Mouse (Mus musculus) heart, adult 2 months (tissue): ENCODE measurements at regions not wholly inside any gene's neighbourhood (a gene's known extent, or its start where the extent isn't known, plus 50 kb on each side); places are given as distances from the start of the nearest gene placed in this dataset.

Experiments
- CTCF ChIP-seq: fragments of 200-600 bp; IDR thresholded peaks from 2 replicates; pipeline ENCODE4 v1.8.1; 2022; ENCODE audit warnings: antibody characterized with exemption, mild to moderate bottlenecking, moderate library complexity
- EP300 ChIP-seq: fragments of 200-500 bp; IDR thresholded peaks from 2 replicates; pipeline ENCODE4 v1.6.1; 2011; ENCODE audit warnings: low read depth, low read length, control low read depth; ENCODE audit not compliant: insufficient read depth
- POLR2A ChIP-seq: fragments of 200-500 bp; IDR thresholded peaks from 2 replicates; pipeline ENCODE4 v1.6.1; 2011; ENCODE audit warnings: mild to moderate bottlenecking, low read depth, low read length, control low read depth; ENCODE audit not compliant: insufficient read depth

DNA sequence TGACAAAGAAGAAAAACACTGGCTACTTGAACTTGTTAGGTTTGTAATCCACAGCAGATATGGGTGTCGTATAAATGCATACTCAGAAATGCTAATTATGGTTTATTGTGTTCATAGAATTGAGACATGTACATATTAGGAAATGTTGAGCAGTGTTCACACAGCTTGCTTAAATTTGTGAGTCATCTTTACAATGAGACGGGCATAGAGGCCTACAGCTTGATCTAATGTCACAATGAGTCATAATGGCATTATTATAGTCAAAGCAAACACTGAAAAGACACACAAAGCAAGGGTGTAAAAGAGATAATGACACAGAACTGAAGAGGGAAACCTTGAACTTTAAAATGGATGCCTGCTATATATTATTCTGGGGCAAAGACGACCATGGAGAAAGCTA is 103.7 kb upstream of the Akr1e1 start:
- TF ChIP-seq POLR2A (no peak), CTCF (no peak), EP300 (no peak)
